Mouse (Mus musculus): ENCODE measurements around the gene Unc5c.

Unc5c gene

GRCm38 (mm10) chr3:141465104-141465705 is at the start of gene Unc5c:
TSS of gene Unc5c (plus strand) at chr3:141465216.
- in situ Hi-C loops (cut with MboI; ENCODE audit: unreplicated experiment in 2 of 2): no loop called here

DNA sequence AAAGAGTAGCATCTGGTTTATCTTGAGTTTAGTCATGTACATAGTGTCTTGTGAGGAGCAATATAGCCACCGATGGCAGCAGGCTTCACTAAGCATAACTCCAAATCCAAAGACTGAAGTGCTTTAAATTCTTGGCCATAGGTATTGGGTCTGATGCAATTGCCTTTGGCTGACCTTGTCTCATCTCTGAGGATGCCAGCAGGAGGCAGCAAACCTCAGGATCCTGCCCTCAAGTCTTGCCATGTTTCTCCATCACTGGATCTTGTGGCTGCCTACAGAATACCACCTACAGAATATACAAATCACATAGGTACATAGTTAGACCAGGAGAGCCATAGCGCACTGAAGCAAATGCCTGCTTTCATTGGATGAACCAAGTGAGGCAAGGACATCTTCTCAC is 7.5 kb upstream of the Unc5c start:
- in situ Hi-C loops (cut with MboI; ENCODE audit: unreplicated experiment in 2 of 2): no loop called here

- in situ Hi-C loops (cut with MboI; ENCODE audit: unreplicated experiment in 2 of 2): no loop called here
Observed at GRCm38 (mm10) chr3:141462482-141462881, 2.5 kb upstream of the Unc5c start.

- in situ Hi-C loops (cut with MboI; ENCODE audit: unreplicated experiment in 2 of 2): no loop called here
Observed at GRCm38 (mm10) chr3:141464691-141465103, 319 bp upstream of the Unc5c start.

GRCm38 (mm10) chr3:141466061-141466460 is 1.0 kb downstream of the Unc5c start:
- in situ Hi-C loops (cut with MboI; ENCODE audit: unreplicated experiment in 2 of 2): no loop called here

- in situ Hi-C loops (cut with MboI; ENCODE audit: unreplicated experiment in 2 of 2): no loop called here
Observed at GRCm38 (mm10) chr3:141466727-141467335, 1.8 kb downstream of the Unc5c start.

DNA sequence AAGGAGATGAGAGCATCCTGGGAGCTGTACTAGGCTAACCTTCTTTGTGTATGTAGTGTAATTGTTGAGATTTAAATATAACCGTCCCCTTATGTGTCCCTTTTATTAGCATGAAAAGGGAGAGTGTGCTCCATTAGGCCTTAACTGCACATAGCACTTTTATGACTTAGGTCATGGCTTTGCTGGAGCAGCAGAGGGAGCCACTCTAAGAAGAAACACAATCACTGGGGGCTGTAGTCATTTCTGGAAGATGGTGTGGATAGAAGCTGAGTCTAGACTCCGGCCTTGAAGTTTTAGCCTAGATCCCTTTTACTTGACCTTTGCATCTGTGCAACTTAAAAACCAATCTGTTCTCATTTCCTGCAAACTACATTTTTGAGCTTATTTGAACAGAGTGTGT is 4.3 kb downstream of the Unc5c start:
- in situ Hi-C loops (cut with MboI; ENCODE audit: unreplicated experiment in 2 of 2): no loop called here

DNA sequence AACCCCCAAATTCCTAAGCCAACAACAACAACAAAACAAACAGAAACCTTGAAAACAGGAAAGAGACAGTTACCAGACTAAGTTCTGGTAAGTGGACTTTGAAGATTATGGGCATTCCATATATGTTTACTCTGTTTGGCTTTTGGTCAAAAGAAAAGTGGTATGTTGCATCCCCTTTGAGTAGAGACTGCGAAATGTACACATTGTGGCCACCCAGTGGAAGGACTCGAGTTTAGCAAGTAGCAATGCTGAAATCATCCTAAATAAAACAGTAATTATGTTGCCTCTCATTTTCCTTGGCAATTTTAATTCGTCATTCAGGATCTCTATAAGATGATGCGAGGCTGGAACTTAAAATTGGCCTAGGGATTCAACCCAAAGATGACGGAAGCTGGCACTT is 8.2 kb downstream of the Unc5c start:
- in situ Hi-C loops (cut with MboI; ENCODE audit: unreplicated experiment in 2 of 2): no loop called here

DNA sequence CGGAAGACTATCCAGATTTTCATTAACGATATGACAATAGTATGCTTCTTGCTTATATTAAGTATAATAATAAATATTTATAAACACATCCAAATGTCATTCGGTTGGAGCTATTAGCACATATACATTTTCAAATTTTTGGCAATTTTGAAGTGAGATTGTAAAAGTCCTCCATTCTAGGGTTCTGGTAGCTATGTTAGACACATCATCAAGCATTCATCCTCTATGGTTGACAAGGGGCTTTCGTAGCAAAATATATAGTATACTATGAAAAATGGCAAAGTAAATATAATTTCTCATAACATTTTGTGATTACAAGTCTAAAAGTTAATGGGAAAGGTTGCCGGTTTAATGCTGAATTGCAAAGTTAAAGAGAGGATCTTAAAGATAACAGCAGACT is 10.4 kb downstream of the Unc5c start:
- in situ Hi-C loops (cut with MboI; ENCODE audit: unreplicated experiment in 2 of 2): no loop called here

DNA sequence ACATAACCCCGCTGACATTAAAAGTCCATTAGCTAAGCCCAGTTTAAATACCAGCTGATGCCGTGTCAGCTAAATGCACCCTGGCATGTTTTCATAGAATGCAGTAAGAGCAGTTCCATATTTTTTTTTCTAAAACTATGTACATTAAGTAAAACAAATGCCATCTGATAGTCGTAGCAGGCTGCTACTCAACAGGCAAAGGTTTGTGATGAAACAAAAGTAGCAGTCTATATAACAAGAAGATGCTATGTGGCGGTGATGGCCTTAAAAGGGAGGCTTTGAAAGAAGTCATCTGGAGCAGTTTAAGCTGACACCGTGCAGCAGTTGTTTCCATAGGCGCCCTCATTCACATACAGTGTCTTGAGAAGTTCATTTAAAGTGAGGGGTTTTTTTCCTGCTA is 10.9 kb downstream of the Unc5c start:
- in situ Hi-C loops (cut with MboI; ENCODE audit: unreplicated experiment in 2 of 2): no loop called here

- in situ Hi-C loops (cut with MboI; ENCODE audit: unreplicated experiment in 2 of 2): no loop called here
Observed at GRCm38 (mm10) chr3:141476670-141477069, 11.7 kb downstream of the Unc5c start.

GRCm38 (mm10) chr3:141482465-141482864 is 17.4 kb downstream of the Unc5c start:
- in situ Hi-C loops (cut with MboI; ENCODE audit: unreplicated experiment in 2 of 2): no loop called here

DNA sequence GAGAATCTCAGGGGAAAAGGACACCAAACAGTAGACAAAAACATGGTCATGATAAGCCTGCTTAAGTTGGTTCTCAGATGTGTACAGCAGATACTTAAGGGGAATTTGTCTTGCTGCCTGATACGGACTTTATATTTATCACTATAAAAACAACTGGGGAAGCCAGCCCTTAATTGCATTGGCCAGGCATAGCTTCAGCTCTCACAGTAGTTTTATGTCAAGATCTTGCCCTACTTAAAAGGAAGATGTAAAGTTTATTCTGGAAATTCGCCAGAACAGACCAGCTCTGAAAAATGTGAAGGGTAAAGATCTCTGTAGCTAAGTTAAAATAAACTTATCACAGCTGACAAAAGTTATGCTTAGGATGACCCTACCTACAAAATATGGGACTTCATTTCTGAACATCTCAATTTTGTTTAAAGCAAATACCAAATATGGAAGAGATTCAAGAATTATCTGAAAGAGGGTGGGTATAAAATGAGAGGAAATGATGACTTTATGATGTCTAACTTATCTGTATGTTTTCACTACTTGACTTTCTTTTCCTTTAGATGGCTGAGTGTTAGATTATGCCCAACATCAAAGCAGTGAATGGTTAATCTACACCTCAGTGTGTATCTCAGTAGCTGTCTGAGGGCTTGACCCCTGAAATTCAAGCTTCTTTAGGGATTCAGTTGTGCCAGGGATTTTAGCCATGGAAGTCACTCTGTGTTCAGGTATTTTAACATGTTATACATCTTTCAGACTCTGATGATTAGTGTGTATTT is 18.8 kb downstream of the Unc5c start:
- in situ Hi-C loops (cut with MboI; ENCODE audit: unreplicated experiment in 2 of 2): no loop called here

DNA sequence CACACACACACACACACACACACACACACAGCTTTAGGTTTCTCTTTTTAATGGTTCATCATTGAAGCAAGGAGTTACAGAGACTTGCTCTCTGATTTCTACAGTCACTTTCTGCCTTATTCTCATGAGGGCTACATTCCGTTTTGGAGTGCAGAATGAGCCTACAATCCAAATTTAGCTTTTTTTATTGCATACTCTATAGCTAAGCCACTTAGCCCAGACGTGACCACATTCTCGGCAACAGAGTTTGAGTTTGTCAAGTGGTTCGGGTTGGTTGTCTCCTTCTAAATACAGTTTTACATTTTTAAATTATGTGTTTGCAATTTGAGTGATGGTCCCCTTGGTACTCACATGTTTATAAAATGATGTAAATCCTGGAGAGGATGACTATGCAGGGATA is 20.2 kb downstream of the Unc5c start:
- in situ Hi-C loops (cut with MboI; ENCODE audit: unreplicated experiment in 2 of 2): no loop called here

DNA sequence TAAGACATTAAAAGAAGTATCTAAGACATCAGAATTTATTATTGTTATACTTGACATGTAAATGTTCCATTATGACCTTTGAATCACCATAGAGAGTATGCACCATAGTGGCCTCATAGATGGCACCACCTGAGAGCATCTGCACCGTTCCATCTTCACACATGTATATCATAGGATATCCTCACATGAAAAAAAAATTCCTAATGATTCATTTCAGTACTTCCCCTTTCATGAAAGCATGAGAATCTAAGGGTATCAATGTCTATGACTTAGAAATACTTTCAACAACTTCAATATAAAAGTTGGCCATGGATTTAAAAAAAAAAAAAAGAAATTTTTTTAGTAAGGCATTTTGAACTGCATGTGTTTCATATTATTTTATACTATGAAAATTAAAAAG is 25.6 kb downstream of the Unc5c start:
- in situ Hi-C loops (cut with MboI; ENCODE audit: unreplicated experiment in 2 of 2): no loop called here

DNA sequence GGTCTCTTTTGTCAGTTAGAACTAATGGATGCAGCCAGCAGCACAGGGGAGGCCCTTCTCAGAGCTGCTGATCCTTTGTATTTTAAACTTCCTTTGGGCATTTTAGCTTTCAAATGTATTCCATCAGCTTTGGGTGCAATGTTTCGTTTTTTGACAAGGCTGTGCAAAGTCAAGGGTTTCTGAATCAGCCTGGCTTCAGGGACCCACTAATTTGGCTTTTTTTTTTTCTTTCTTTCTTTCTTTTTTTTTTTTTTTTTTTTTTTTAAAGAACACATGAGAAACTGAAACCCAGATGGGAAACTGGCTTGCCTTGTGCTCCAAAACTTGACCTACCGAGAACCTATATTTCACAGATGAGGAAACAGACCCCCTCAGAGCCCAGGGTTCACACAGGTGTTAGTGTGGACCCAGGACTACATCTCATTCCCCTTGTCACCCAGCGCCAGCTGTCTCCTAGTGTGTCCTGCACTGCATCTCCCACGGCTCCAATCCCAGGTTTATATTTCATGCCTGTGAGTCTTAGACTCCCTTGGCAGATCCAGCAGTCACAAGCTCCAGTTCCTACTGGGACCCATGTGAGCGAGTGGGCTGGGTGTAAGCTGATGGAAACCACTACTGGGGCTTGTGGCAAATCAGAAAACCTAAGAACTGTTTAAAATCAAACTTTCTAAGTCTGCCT is 26.4 kb downstream of the Unc5c start:
- in situ Hi-C loops (cut with MboI; ENCODE audit: unreplicated experiment in 2 of 2): no loop called here

DNA sequence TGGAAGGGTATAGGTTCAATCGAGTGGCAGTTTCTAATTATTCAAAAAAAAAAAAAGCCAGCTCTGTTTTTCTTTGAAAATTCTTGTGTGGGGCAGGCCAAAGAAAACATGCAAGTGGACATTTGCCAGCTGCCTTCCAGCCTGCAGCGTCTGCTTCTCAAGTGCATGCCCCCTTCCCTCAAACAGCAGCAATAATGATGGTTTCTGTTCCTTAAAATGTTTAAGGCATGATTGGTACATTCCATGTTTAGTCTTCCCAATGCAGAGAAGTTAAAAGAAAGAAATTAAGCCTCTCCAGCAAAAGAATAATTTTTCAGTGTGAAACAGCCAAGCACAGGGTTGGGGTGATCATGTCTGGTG is 26.9 kb downstream of the Unc5c start:
- in situ Hi-C loops (cut with MboI; ENCODE audit: unreplicated experiment in 2 of 2): no loop called here

DNA sequence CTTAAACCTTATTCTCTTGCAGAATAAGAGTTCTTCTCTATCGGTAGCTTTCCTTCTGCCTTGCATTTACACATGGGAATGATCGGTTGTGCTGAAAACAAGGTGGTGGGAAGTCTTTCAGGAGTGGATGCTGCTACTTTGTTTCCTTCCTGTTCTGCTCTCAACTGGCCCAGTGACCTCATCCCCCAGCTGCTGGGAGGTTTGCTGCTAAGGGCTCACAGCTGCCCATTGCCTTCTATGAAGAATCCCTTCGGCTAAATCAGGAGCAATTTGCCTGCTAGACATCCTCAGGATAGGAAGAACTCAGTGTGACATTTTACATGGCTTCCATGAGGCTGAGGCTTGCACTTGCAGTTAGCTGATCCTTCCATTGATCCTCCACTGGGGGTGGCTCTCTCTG is 28.0 kb downstream of the Unc5c start:
- in situ Hi-C loops (cut with MboI; ENCODE audit: unreplicated experiment in 2 of 2): no loop called here

DNA sequence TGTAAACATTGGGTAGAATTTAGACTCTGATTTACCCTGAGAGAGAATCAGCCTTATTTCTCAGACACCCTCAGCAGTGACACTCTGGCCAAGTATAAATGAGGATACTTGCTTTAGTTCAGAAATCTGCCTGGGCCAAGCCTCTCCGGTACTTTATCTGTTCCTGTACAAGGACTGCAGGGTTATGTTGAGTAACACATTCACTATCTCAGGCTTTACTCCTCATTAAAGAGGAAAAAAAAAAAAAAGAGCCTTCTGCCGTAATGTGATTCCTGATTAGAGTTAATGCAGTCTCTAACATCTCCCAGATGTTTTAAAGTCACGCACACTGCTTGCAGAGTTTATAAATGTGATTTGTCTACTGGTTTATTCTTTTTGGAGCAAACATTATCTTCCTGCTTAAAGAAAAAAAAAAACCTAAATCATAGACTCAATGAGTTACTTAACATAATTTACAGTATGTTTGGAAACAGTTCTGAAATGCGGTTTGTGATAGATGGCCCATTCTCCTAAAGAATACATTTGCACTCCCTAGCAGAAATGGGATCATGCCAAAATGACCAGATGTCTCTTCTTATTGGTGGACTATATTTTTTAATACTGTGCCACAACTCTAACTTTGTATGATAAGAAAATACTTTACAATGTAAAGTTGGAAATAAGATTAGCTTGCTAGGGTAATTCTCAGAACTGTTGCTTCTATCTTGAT is 33.5 kb downstream of the Unc5c start:
- in situ Hi-C loops (cut with MboI; ENCODE audit: unreplicated experiment in 2 of 2): no loop called here

DNA sequence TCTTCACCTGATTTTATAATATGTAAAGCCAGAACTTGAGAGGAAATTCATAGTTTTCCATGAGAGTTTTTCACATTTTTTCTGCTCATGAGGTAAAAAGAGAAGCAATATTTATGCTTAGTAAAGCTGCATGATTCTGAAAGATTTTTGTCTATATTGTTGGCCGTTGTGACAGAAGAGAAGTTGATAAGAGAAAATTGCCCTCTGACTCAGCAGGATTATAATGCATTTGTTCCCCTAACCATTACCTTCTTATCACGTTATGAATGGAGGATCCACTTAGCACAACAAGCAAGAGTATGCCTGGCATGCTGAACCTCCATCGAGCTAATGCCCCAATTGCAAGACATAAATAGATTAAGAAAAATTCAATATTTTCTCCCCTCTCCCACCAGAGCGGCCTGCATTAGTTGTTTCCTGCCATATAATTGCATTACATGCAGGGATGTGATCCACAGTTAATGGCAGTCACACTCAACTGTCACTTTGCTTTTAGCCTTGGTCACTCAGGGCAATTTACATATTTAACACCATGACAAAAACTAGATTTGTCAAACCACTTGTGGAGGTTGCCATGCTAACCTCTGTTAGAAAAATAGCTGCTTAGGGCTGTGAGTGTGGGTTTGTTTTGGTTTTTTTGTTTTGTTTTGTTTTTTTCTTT is 37.0 kb downstream of the Unc5c start:
- in situ Hi-C loops (cut with MboI; ENCODE audit: unreplicated experiment in 2 of 2): no loop called here

Data from v-Abl transformed pro-B cells (cell line).